Mouse (Mus musculus): ENCODE measurements around the gene Zfp184.

Zfp184 gene

GRCm38 (mm10) chr13:21984486-21984885 is 39.6 kb downstream of the Zfp184 start:
- DNase-seq (ENCODE audit: extremely low spot score, low spot score) = no peak

- no peak for DNase-seq (ENCODE audit: extremely low spot score, low spot score)
These were observed 47.7 kb downstream of the Zfp184 start for GRCm38 (mm10) chr13:21992550-21992949.

GRCm38 (mm10) chr13:21993957-21994738 is 49.3 kb downstream of the Zfp184 start:
- DNase-seq (ENCODE audit: extremely low spot score, low spot score) = peak; percentile 73

GRCm38 (mm10) chr13:21994896-21995295 is 50.0 kb downstream of the Zfp184 start:
- DNase-seq (ENCODE audit: extremely low spot score, low spot score) = no peak

GRCm38 (mm10) chr13:21995331-21995914 is 50.5 kb downstream of the Zfp184 start:
- DNase-seq (ENCODE audit: extremely low spot score, low spot score) = peak; percentile 63

GRCm38 (mm10) chr13:21996101-21996839 is 51.4 kb downstream of the Zfp184 start:
- DNase-seq (ENCODE audit: extremely low spot score, low spot score) = peak; percentile 82

- DNase-seq (ENCODE audit: extremely low spot score, low spot score) = no peak
These were observed 51.9 kb downstream of the Zfp184 start for GRCm38 (mm10) chr13:21996840-21997185.

GRCm38 (mm10) chr13:21997201-21997820 is 52.4 kb downstream of the Zfp184 start:
- no peak for DNase-seq (ENCODE audit: extremely low spot score, low spot score)

- DNase-seq (ENCODE audit: extremely low spot score, low spot score) = no peak
These were observed 52.9 kb downstream of the Zfp184 start for GRCm38 (mm10) chr13:21997821-21998220.

- DNase-seq (ENCODE audit: extremely low spot score, low spot score) = no peak
These were observed 53.5 kb downstream of the Zfp184 start for GRCm38 (mm10) chr13:21998412-21998811.

GRCm38 (mm10) chr13:21999147-21999546 is 54.3 kb downstream of the Zfp184 start:
- DNase-seq (ENCODE audit: extremely low spot score, low spot score) = no peak

GRCm38 (mm10) chr13:22001346-22001745 is 56.5 kb downstream of the Zfp184 start:
- DNase-seq (ENCODE audit: extremely low spot score, low spot score) = no peak

GRCm38 (mm10) chr13:22001823-22002222 is 56.9 kb downstream of the Zfp184 start:
- DNase-seq (ENCODE audit: extremely low spot score, low spot score) = no peak

- DNase-seq (ENCODE audit: extremely low spot score, low spot score) = peak; percentile 65
These were observed 60.9 kb downstream of the Zfp184 start for GRCm38 (mm10) chr13:22005605-22006333.

- peak; percentile 70 for DNase-seq (ENCODE audit: extremely low spot score, low spot score)
These were observed 61.6 kb downstream of the Zfp184 start for GRCm38 (mm10) chr13:22006334-22007120.

- DNase-seq (ENCODE audit: extremely low spot score, low spot score) = peak; percentile 47
These were observed 62.2 kb downstream of the Zfp184 start for GRCm38 (mm10) chr13:22007121-22007510.

GRCm38 (mm10) chr13:22007872-22008271 is 63.0 kb downstream of the Zfp184 start:
- no peak for DNase-seq (ENCODE audit: extremely low spot score, low spot score)

GRCm38 (mm10) chr13:22008707-22009106 is 63.8 kb downstream of the Zfp184 start:
- no peak for DNase-seq (ENCODE audit: extremely low spot score, low spot score)

- DNase-seq (ENCODE audit: extremely low spot score, low spot score) = no peak
These were observed 64.7 kb downstream of the Zfp184 start, which contains the start of gene Prss16 for GRCm38 (mm10) chr13:22009642-22010041. Gene Prss16 (minus strand): TSS chr13:22009742.

Data from neural tube, embryonic 10.5 days (tissue).